Mouse (Mus musculus): ENCODE measurements around the gene Nyap1. TPM values are rescaled to one million over a fixed set of nuclear protein-coding genes. Genes with fewer than 3 reads are reported as not detected.

The Nyap1 gene
- 0.96 and 1.2 TPM in 2 replicates for polyA plus RNA-seq (2012; rRNA removed)
- 0.03 and 0.05 TPM in 2 replicates for polyA plus RNA-seq (2014; fragmentation: Nextera tagmentation; extraction: Ambion mirVana)

DNA sequence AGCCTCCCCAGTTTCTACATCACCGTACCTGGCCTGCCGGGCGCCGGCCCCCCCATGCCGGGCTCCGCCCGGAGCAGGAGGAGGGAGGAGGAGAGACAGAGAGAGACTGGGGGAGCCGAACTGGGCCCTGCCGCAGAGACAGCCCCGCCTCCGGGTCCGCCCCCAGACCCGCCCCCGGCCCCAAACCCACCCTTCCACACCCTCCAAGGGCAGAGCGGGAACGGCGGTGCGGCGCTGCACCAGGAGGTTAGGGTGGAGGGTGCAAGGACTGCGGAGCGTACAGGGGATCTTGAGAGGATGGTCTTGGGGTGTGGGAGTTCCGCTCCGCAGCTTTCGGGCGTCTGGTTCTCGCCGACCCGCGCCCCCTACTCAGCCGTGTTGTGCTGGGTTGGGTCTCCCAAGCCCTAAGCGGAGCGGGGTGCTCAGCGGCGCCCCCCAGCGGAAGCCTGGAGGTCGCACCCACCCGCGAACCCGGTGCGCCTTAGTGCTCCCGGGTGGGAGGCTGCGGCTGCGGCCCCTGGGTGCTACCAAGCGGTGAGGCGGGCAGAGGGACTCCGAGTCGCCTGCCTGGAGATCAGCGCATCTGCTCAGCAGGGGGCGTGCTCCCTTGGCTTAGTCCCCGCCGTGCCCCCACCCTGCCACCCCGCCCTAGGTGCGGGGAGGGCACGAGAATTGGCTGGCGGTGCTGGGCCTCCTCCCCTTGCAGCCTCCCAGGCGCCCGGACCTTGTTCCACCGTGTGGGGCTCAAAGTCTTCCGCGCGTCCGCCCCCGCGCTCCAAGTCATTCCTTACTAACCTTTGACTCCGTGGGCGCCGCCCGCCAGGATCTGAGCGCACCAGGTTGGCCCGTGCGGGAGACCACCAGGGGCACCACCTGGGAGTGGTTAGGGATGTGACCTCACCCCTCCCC is at the start of gene Nyap1:
Gene Nyap1 (minus strand): TSS at position 585 of the 909 bp plus-strand sequence.
- H3K9me3 ChIP-seq (ENCODE audit: control insufficient read depth, low read length), result no peaks in the 10 kb centered on the region
- peak within 1 kb of the TSS; percentile 67 for H3K4me3 ChIP-seq (ENCODE audit: insufficient read depth in 1 of 2, low read depth in 2 of 2, low read length in 2 of 2)
- peak within 1 kb of the TSS; percentile 26 for H3K27ac ChIP-seq
- WGBS (ENCODE audit: insufficient replicate concordance), result 2% methylated on average over 71 of the region's 71 CpGs
- H3K9ac ChIP-seq (replicated peaks), result peak within 1 kb of the TSS; percentile 74
- no peaks in the 10 kb centered on the region for H3K27me3 ChIP-seq (ENCODE audit: control insufficient read depth, insufficient read depth, low read length)
- H3K36me3 ChIP-seq (replicated peaks; ENCODE audit: control insufficient read depth, insufficient read depth, low read depth), result no peaks in the 10 kb centered on the region
- peaks cover 19 to 20% of the 10 kb centered on the region in 2 experiments for H3K4me1 ChIP-seq (replicated peaks; ENCODE audit: control insufficient read depth in 2 of 2, insufficient read depth in 2 of 2, low read length in 1 of 2)
- peak; percentile 76 for ATAC-seq (ENCODE audit: insufficient read depth)
- TF ChIP-seq EP300 (IDR thresholded peaks at IDR 0.05; ENCODE audit: low read depth) (no peak), CTCF (IDR thresholded peaks at IDR 0.05; ENCODE audit: low read depth) (peak; percentile 79)
- peak within 1 kb of the TSS; percentile 96 for H3K4me2 ChIP-seq (ENCODE audit: low read depth)
- peak; percentile 71 to 82 (median 72) for DNase-seq (ENCODE audit: low read depth in 3 of 3, low spot score in 3 of 3)

- Histone ChIP-seq H3K27ac (no peak overlapping the region), H3K27me3 (ENCODE audit: control insufficient read depth, insufficient read depth, low read length) (no peaks in the 10 kb centered on the region), H3K4me1 (replicated peaks; ENCODE audit: control insufficient read depth in 2 of 2, insufficient read depth in 2 of 2, low read length in 1 of 2) (peaks cover 8 to 15% of the 10 kb centered on the region in 2 experiments), H3K4me2 (ENCODE audit: low read depth) (no peak overlapping the region), H3K9me3 (ENCODE audit: control insufficient read depth, low read length) (peaks cover 2% of the 10 kb centered on the region; the same call in 1 of the 2 replicates), H3K36me3 (replicated peaks; ENCODE audit: control insufficient read depth, insufficient read depth, low read depth) (peaks cover 5% of the 10 kb centered on the region; the same call in 1 of the 2 replicates), H3K9ac (replicated peaks) (no peak overlapping the region), H3K4me3 (ENCODE audit: insufficient read depth in 1 of 2, low read depth in 2 of 2, low read length in 2 of 2) (no peak overlapping the region)
- TF ChIP-seq EP300 (IDR thresholded peaks at IDR 0.05; ENCODE audit: low read depth) (no peak), CTCF (IDR thresholded peaks at IDR 0.05; ENCODE audit: low read depth) (no peak)
- DNase-seq (ENCODE audit: low read depth in 3 of 3, low spot score in 3 of 3), result no peak
- WGBS (ENCODE audit: insufficient replicate concordance), result 84% methylated on average over 2 of the region's 2 CpGs
- ATAC-seq (ENCODE audit: insufficient read depth), result no peak
These were observed 47.6 kb upstream of the Nyap1 start for GRCm38 (mm10) chr5:137788946-137789531.

- peak overlapping the region; percentile 84 for H3K4me2 ChIP-seq (ENCODE audit: low read depth)
- TF ChIP-seq EP300 (IDR thresholded peaks at IDR 0.05; ENCODE audit: low read depth) (no peak), CTCF (IDR thresholded peaks at IDR 0.05; ENCODE audit: low read depth) (no peak)
- no peak overlapping the region for H3K9ac ChIP-seq (replicated peaks)
- DNase-seq (ENCODE audit: low read depth in 3 of 3, low spot score in 3 of 3) (no peak), ATAC-seq (ENCODE audit: insufficient read depth) (no peak)
- peaks cover 10% of the 10 kb centered on the region for H3K36me3 ChIP-seq (replicated peaks; ENCODE audit: control insufficient read depth, insufficient read depth, low read depth)
- 68% methylated on average over 24 of the region's 24 CpGs for WGBS (ENCODE audit: insufficient replicate concordance)
- H3K9me3 ChIP-seq (ENCODE audit: control insufficient read depth, low read length), result peaks cover 2% of the 10 kb centered on the region; the same call in 1 of the 2 replicates
- no peak overlapping the region for H3K27ac ChIP-seq
- H3K27me3 ChIP-seq (ENCODE audit: control insufficient read depth, insufficient read depth, low read length), result no peaks in the 10 kb centered on the region
- H3K4me3 ChIP-seq (ENCODE audit: insufficient read depth in 1 of 2, low read depth in 2 of 2, low read length in 2 of 2), result no peak overlapping the region
- H3K4me1 ChIP-seq (replicated peaks; ENCODE audit: control insufficient read depth in 2 of 2, insufficient read depth in 2 of 2, low read length in 1 of 2), result peaks cover 8 to 21% of the 10 kb centered on the region in 2 experiments
These were observed 46.8 kb upstream of the Nyap1 start for GRCm38 (mm10) chr5:137788171-137788570.

GRCm38 (mm10) chr5:137787151-137787928 is 45.9 kb upstream of the Nyap1 start, which contains the start of the genes Mepce and Zcwpw1:
Gene Mepce (minus strand): TSS chr5:137787655.
Gene Zcwpw1 (plus strand): TSS chr5:137787798.
- ATAC-seq (ENCODE audit: insufficient read depth), result peak; percentile 70
- Histone ChIP-seq H3K4me3 (ENCODE audit: insufficient read depth in 1 of 2, low read depth in 2 of 2, low read length in 2 of 2) (peak within 1 kb of the TSS; percentile 85 to 88), H3K27ac (peak within 1 kb of the TSS; percentile 99)

More at GRCm38 (mm10) chr5:137787151-137787928, 45.9 kb upstream of the Nyap1 start, which contains the start of the genes Mepce and Zcwpw1:
- peaks cover 8 to 21% of the 10 kb centered on the region in 2 experiments for H3K4me1 ChIP-seq (replicated peaks; ENCODE audit: control insufficient read depth in 2 of 2, insufficient read depth in 2 of 2, low read length in 1 of 2)
- H3K4me2 ChIP-seq (ENCODE audit: low read depth), result peak within 1 kb of the TSS; percentile 84
- peak; percentile 86 to 92 (median 92) for DNase-seq (ENCODE audit: low read depth in 3 of 3, low spot score in 3 of 3)
- H3K27me3 ChIP-seq (ENCODE audit: control insufficient read depth, insufficient read depth, low read length), result no peaks in the 10 kb centered on the region
- peak within 1 kb of the TSS; percentile 86 for H3K9ac ChIP-seq (replicated peaks)
- H3K36me3 ChIP-seq (replicated peaks; ENCODE audit: control insufficient read depth, insufficient read depth, low read depth), result peaks cover 19% of the 10 kb centered on the region
- peak; percentile 18; the same call in 1 of the 2 replicates for TF ChIP-seq EP300 (IDR thresholded peaks at IDR 0.05; ENCODE audit: low read depth)
- TF ChIP-seq CTCF (IDR thresholded peaks at IDR 0.05; ENCODE audit: low read depth), result peak; percentile 89
- peaks cover 2% of the 10 kb centered on the region; the same call in 1 of the 2 replicates for H3K9me3 ChIP-seq (ENCODE audit: control insufficient read depth, low read length)
- WGBS (ENCODE audit: insufficient replicate concordance), result under 1% methylated on average over 48 of the region's 48 CpGs

Data from liver, embryonic 14.5 days (tissue).